Mouse (Mus musculus) E14TG2a.4 (cell line): ENCODE results near the gene Acot5.
A peak's percentile ranks its signal among the peaks of the same experiment; 100 is the strongest.
"Not testable (repeated sequence)": the region's sequence is repeated elsewhere in the genome, so short reads cannot be mapped to it uniquely, and the experiment has no call there.

Experiments used
- H3K27me3 ChIP-seq: 2 replicates; pipeline ENCODE4 v1.6.1; 2014; ENCODE audit warnings: low read length, control low read depth; ENCODE audit not compliant: insufficient read depth
- H3K36me3 ChIP-seq: 2 replicates; pipeline ENCODE4 v1.6.1; 2014; ENCODE audit warnings: low read length, control low read depth; ENCODE audit not compliant: insufficient read depth
- H3K4me1 ChIP-seq: replicated peaks from 2 replicates; pipeline ENCODE4 v1.6.1; 2014; ENCODE audit warnings: low read depth, low read length, control low read depth
- H3K4me3 ChIP-seq: replicated peaks from 2 replicates; pipeline ENCODE4 v1.5.1; 2014; ENCODE audit warnings: mild to moderate bottlenecking, low read length
- H3K9me3 ChIP-seq: 2 replicates; pipeline ENCODE4 v1.6.1; 2014; ENCODE audit warnings: low read length, control low read depth
- CTCF ChIP-seq: conservative IDR thresholded peaks from 2 replicates; pipeline ENCODE4 v1.5.1; 2014; ENCODE audit warnings: low read length
- NANOG ChIP-seq: IDR thresholded peaks from 2 replicates; pipeline ENCODE4 v1.6.1; 2014; ENCODE audit warnings: borderline replicate concordance, low read length, mixed read lengths
- POU5F1 ChIP-seq: IDR thresholded peaks from 2 replicates; pipeline ENCODE4 v1.6.1; 2014; ENCODE audit warnings: low read length, borderline replicate concordance

Acot5 gene

GRCm38 (mm10) chr12:84068986-84069385, at the start of gene Acot5:
Acot5 (plus strand) TSS chr12:84069325.
- TF ChIP-seq POU5F1 (no peak), CTCF (no peak), NANOG (no peak)
- Histone ChIP-seq H3K4me3 (peak within 1 kb of the TSS; percentile 77), H3K9me3 (no peaks in the 10 kb centered on the region), H3K27me3 (peaks cover 51% of the 10 kb centered on the region), H3K36me3 (no peaks in the 10 kb centered on the region), H3K4me1 (no peaks in the 10 kb centered on the region; the same call in 1 of the 2 replicates)

GRCm38 (mm10) chr12:84020528-84020927, 48.6 kb upstream of the Acot5 start:
- not testable (repeated sequence) for H3K4me1 ChIP-seq

DNA sequence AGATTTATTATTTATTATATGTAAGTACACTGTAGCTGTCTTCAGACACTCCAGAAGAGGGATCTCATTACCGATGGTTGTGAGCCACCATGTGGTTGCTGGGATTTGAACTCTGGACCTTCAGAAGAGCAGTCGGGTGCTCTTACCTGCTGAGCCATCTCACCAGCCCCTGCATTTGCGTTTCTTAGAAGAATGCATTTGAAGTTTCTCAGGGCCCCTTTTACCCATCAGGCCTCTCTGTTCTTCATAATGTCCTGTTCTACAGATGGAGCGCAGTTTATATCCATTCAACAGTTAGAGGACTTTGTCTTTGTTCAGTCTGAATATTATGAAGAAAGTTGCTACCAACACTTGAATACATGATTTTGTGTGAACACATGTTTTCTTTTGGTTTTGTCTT, 46.9 kb upstream of the Acot5 start:
- H3K36me3 ChIP-seq, H3K4me1 ChIP-seq, H3K4me3 ChIP-seq, H3K27me3 ChIP-seq: not testable (repeated sequence)
- peaks cover 73% of the 10 kb centered on the region for H3K9me3 ChIP-seq

More at GRCm38 (mm10) chr12:84020528-84020927, 48.6 kb upstream of the Acot5 start:
- not testable (repeated sequence) for H3K4me3 ChIP-seq, H3K36me3 ChIP-seq, H3K27me3 ChIP-seq
- peaks cover 55% of the 10 kb centered on the region for H3K9me3 ChIP-seq

DNA sequence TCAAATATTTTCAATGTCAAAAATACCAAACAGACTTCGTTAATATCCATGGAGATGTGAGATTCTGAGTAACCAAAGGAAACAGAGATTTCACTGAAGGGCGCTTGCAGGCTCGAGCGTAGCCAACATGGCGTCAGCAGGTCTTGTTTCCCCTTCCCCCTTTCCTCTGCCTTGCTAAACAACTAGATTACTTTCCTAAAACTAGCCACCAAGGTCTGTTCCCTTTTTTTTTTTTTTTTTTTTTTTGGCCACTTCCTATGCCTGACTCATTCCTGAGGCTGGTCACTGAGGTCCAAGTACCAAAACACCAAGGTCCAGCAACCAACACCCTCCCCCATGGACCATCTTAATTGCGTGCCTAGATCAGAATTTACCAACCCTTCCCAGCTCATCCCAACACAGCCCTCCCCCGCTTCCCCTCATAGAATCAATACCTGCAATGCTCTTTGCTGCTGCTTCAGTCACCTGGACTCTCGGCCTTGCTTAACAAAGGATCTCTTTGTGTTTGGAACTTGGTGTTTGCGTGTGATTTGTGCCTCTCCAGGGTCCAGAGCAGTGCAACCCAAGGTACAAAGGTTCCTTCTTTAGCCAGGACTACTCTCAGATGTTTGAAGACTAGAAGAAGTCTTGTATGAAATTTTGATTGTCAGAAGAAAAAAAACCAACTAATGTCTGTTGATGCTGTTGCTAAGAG, 45.9 kb upstream of the Acot5 start:
- H3K4me1 ChIP-seq: no peaks in the 10 kb centered on the region
- no peak overlapping the region for H3K4me3 ChIP-seq
- TF ChIP-seq CTCF (no peak), NANOG (no peak), POU5F1 (no peak)
- no peaks in the 10 kb centered on the region; the same call in 1 of the 2 replicates for H3K27me3 ChIP-seq
- no peaks in the 10 kb centered on the region; the same call in 1 of the 2 replicates for H3K36me3 ChIP-seq
- peaks cover 82% of the 10 kb centered on the region for H3K9me3 ChIP-seq

- H3K4me3 ChIP-seq: no peak overlapping the region
- no peaks in the 10 kb centered on the region for H3K27me3 ChIP-seq
- H3K4me1 ChIP-seq: no peaks in the 10 kb centered on the region
- H3K36me3 ChIP-seq: no peaks in the 10 kb centered on the region; the same call in 1 of the 2 replicates
- H3K9me3 ChIP-seq: peaks cover 97% of the 10 kb centered on the region
- TF ChIP-seq CTCF: no peak
Observed at GRCm38 (mm10) chr12:84025888-84026287, 43.2 kb upstream of the Acot5 start.

DNA sequence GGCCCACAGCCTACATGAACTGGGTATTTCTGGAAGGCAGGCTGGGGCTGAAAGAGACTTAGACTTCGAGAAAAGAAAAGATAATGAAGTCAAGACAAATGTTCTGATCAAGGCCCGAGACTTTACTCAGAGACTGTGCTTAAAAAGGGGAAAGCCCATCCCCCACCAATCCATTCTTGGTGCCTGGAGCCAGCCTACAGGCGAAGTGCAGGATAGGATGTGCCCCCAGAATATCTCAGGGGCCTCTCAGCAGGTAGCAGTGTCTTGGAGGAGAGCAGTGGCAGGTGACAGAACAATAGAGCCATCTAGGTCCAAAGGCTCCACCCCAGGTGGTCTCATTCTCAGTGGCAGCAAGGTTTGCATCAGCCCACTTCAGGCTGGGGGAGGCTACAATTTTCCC, 40.8 kb upstream of the Acot5 start:
- not testable (repeated sequence) for H3K4me3 ChIP-seq, H3K36me3 ChIP-seq, H3K4me1 ChIP-seq, H3K27me3 ChIP-seq
- peaks cover 82% of the 10 kb centered on the region for H3K9me3 ChIP-seq

DNA sequence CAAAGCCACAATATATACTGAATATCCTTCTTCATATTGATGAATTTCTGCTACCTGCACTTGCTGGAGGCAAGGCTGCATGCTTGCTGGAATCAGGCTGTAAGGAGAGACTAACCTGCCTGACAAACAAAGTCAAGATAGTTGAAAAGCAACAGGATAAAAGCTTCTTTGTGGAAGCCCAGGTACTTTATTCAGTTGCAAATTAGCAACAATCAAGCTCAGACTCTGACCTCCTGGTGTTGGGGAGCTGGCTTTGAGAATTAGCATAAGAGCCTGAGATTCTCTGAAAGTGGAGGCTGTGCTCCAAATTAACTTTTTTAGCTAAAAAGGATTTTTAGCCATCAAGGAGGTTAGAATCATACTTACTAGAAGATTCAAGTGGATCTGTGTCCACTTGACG, 40.1 kb upstream of the Acot5 start:
- not testable (repeated sequence) for H3K27me3 ChIP-seq

DNA sequence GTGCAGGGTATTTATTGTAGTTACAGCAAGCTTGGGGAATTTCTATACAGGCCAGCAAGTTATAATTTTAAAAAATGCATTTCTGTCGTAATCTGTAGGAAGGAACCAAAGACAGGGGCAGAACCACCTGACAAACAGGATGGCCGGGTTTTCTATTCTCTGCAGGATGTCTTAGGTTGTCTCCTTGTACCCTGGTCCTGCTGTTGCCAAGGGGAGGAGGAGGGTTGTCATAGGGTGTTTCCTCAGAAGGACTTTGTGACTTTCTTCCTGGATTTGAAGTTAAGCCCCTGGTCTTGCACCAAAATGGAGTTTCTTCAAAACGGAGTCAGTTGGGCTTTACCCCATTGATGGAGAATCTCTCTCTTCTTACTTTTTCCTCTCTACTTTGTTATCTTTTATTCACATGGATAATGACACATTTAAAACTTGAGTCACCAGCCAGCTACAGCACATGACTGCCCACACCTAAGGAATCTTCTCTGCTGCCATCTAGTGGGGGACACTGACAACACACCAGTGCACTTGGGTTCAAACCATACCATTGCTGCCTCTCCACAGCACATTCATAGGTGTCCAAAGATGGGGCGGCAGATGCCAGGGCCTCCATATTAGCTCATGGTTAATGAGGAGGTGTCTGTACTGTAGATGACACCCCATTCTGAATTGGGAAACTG, 38.3 kb upstream of the Acot5 start:
- H3K27me3 ChIP-seq: no peaks in the 10 kb centered on the region
- H3K36me3 ChIP-seq: no peaks in the 10 kb centered on the region; the same call in 1 of the 2 replicates
- peaks cover 61% of the 10 kb centered on the region for H3K9me3 ChIP-seq
- no peak overlapping the region for H3K4me3 ChIP-seq
- peaks cover 10% of the 10 kb centered on the region for H3K4me1 ChIP-seq
- TF ChIP-seq CTCF (peak; percentile 34), NANOG (no peak), POU5F1 (no peak)

More for the DNA sequence above, 40.1 kb upstream of the Acot5 start:
- H3K36me3 ChIP-seq, H3K4me3 ChIP-seq: not testable (repeated sequence)
- TF ChIP-seq NANOG: peak; percentile 75
- Histone ChIP-seq H3K9me3 (peaks cover 75% of the 10 kb centered on the region), H3K4me1 (peaks cover 10% of the 10 kb centered on the region)

DNA sequence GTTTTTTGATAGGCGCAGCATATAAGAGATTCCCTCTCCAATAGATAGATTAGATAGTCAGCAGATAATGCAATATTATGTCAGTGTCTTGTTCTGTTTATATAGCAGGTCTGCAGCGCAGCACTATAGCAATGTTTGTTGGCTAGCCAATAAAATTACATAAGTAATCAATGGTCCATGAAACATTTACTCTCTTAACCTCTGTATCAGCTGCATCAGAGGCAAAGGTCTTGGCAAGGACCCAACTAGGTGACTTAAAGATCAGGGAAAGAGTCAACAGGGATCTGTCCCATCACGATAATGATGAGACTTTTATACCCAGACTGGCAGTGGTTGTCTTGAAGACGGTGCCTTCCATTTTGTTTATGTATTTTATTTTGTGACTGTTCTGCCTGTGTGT, 36.3 kb upstream of the Acot5 start:
- Histone ChIP-seq H3K36me3 (no peaks in the 10 kb centered on the region), H3K9me3 (peaks cover 40% of the 10 kb centered on the region), H3K27me3 (peaks cover 8% of the 10 kb centered on the region), H3K4me3 (no peak overlapping the region), H3K4me1 (peaks cover 14% of the 10 kb centered on the region)
- TF ChIP-seq CTCF (no peak), NANOG (no peak), POU5F1 (no peak)

- Histone ChIP-seq H3K9me3 (peaks cover 35% of the 10 kb centered on the region), H3K4me1 (peaks cover 16% of the 10 kb centered on the region), H3K27me3 (peaks cover 12% of the 10 kb centered on the region)
- not testable (repeated sequence) for H3K36me3 ChIP-seq, H3K4me3 ChIP-seq
Observed at GRCm38 (mm10) chr12:84033302-84033701, 35.8 kb upstream of the Acot5 start.
